Mouse (Mus musculus) kidney, adult 2 months (tissue): ENCODE measurements around the gene Camkv.

Experiments used
- CTCF ChIP-seq: fragments of 200-500 bp; conservative IDR thresholded peaks from 2 replicates; pipeline ENCODE4 v1.5.1; 2011; ENCODE audit warnings: low read depth, mild to moderate bottlenecking, control low read depth, low read length, moderate library complexity, mixed read lengths; ENCODE audit not compliant: insufficient read depth, insufficient read length
- POLR2A ChIP-seq: fragments of 200-500 bp; IDR thresholded peaks from one replicate; pipeline ENCODE4 v1.6.1; 2011; ENCODE audit warnings: low read depth, low read length, control low read depth

GRCm38 (mm10) chr9:107970311-107970710 is 34.8 kb downstream of the Camkv start:
- TF ChIP-seq POLR2A (no peak), CTCF (no peak)
